Mouse (Mus musculus) left cerebral cortex, postnatal 4 days (tissue): ENCODE data around the gene Zic2. TPM values are rescaled to one million over a fixed set of nuclear protein-coding genes. Genes with fewer than 3 reads are reported as not detected.
"Not testable (repeated sequence)": the region's sequence is repeated elsewhere in the genome, so short reads cannot be mapped to it uniquely, and the experiment has no call there.

Experiments used
- DNase-seq: peaks from one replicate; pipeline ENCODE4 v3.0.0-alpha.2; 2022
- intact Hi-C: fragments of 180-260 bp; cut with DNase I; formaldehyde crosslinking; loops from one replicate; pipeline ENCODE4 v1.15.1; 2025
- total RNA-seq, 2 experiments: library from RNA; stranded (reverse); gene quantifications; 2 replicates each; pipeline ENCODE4 v1.2.3; 2021

Zic2 gene
- total RNA-seq, 2 experiments from 2014 or later = 22.4 to 24.1 TPM

DNA sequence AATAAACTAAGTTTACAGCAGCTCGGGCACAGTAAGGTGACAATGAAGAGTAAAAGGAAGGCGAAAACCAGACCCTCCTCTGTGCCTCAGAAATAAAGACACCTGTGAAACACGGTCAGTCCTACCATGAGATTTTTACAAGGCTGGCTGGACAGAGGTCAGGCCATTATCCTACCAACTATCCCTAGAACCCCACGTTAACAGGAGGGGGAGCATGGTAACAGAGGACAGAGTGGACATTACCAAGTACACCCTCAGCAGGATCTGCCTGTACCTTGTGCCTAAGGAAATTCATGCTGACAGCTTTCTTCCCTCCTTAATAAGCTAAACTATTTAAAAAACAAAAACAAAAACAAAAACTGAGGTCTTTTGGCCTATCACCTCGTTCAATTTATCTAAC lies 15.0 kb upstream of the Zic2 start:
- DNase-seq = no peak
- intact Hi-C loops = no loop called here

GRCm38 (mm10) chr14:122461500-122461899 lies 13.7 kb upstream of the Zic2 start:
- intact Hi-C loops = no loop called here
- no peak for DNase-seq

DNA sequence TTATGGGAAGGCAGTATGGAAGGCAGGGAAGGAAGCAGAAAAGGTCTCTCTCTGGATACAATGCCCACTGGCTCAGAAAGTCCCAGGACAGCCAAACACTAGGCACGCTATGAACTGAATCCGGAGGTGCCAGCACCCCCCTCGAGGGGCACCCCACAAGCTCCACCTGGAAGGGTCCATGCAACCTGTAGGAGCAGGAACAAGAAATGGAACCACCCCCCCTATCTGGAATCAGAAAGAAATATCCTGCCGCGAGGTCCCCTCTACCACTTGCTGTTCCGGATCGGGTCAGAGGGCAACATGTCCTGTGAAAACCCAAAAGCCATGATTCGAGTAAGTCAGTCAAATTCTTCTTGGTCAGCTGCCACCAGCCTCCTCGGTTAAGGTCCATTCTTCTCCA lies 13.3 kb upstream of the Zic2 start:
- DNase-seq = no peak
- intact Hi-C loops = no loop called here

GRCm38 (mm10) chr14:122462689-122463079 lies 12.6 kb upstream of the Zic2 start:
- DNase-seq = no peak
- intact Hi-C loops = no loop called here

DNA sequence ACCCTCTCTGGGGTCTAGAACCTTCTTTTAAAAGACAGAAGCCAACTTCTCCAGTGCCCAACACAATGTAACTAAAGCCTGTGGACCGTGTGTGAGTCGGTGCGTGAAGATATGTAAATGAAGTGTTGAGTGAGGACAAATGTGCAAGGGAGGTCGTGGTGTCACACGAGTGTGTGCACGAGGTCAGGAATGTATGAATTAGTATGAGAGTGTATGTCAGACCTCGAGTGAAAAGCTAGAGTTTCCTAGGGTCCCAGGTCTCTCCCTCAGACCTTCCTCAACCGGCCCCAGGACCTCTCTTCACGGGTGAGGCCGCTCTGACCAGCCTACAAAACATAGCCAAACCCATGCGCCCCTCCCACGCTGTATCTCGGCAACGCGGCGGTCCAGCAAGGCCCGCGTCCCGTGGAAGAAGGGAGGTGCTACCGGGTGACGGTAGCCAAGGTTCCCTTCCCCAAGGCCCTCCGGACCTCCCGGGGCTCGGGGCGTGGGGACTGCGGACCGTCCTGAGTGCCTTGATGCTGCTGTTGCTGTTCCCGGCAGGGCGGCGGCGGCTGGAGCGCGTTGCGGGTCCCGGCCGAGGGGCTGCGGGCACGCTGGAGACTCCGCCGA lies 12.0 kb upstream of the Zic2 start:
- intact Hi-C loops = no loop called here
- DNase-seq = peak; percentile 41

- intact Hi-C loops = not testable (repeated sequence)
- DNase-seq = peak; percentile 61
These were observed 11.4 kb upstream of the Zic2 start for GRCm38 (mm10) chr14:122463734-122464341.

- intact Hi-C loops = no loop called here
- DNase-seq = no peak
These were observed 10.9 kb upstream of the Zic2 start for GRCm38 (mm10) chr14:122464351-122464762.

- DNase-seq = peak; percentile 97
- intact Hi-C loops = no loop called here
These were observed 10.2 kb upstream of the Zic2 start, which contains the start of gene Zic5 for GRCm38 (mm10) chr14:122464763-122465741. Gene Zic5, minus strand, starts transcription at chr14:122465677.

DNA sequence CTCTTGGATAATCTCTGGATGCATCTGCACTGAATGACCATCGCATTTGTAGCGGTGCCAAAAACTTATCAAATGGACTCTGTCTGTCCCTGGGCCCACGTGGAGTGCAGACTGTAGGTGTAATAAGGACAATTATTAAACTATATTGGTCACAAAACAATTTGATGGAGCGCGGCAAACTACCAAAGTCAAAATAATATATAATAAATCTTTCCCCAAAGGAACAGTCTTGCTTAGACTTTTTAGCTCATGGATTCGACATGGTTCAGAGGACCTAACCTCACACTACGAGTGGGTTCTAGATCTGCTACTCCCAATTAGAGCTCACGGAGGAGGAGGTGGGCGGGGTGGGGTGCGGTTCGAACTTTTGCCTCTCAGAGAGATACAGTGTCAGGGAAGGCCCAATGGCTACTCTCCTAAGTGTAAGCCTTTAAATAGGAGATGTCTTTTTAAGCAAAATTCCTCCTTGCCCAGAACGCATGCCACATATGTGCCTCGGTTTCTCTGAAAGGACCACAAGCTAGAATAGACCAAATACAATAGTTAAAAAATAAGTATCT lies 9.2 kb upstream of the Zic2 start:
- DNase-seq = no peak
- intact Hi-C loops = no loop called here

DNA sequence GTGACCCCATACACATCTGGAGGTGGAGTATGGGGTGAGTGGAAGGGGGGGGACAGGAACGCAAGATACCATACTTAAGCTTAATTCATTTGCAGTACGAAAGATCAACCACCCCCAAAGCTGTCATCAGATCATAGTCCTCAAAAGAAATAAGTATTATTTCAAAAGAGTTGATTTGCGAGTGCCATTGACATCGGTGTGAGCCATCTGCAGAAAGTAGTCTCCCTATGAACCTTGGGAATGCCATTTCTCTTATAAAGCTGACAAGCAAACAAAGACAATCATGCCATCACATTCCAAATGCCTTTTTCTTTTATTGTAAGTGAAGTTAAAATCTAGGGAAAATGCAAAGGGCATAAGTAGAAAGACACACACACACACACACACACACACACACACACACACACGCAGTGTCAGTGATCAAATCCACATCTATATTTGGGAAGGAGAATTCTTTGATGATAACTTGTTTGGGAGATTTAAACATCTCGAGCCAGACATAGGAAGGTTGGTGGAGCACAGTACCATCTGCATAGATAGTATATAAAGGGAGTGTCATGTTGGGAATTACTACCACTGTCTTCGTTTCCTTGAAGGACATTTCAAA lies 8.4 kb upstream of the Zic2 start:
- no peak for DNase-seq
- intact Hi-C loops = no loop called here

- intact Hi-C loops = no loop called here
- peak; percentile 61 for DNase-seq
These were observed 7.1 kb upstream of the Zic2 start for GRCm38 (mm10) chr14:122467926-122468841.

DNA sequence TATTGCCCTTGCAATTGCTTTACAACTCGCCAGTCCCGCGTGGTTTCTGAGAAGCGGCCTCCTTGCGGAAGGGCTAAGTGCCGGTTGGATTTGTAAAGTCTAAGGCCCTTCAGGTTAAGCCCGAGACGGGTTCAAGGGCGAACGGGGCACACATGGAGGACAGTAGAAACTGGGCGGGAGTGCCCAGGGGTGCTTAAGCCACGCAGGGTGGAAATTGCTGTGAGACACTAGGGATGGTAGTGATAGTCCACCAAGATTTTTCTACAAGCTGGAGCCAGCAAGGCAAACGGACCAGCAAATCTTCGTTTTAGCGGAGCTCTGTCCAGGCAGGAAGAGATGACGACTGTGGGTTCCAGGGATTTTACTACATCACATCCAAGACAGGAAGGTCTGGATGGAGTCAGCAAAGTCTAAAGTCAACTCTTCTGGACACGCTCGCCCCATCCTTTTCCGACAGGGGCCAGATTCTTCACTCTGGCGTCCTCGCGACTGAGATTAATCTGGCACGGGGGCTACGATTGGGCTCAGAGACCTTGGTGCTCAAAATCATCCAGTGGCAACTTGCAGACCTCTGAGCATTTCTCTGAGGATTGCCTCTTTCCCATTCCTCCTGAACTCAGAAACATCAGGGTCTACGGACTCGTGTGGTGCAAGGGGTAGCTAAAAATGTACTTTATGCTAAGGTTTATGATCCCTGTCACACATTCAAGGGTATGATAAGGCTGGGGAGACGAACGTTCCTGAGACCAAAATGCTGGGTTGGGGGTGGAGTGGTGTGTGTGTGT lies 6.1 kb upstream of the Zic2 start:
- intact Hi-C loops = no loop called here
- peak; percentile 52 for DNase-seq

DNA sequence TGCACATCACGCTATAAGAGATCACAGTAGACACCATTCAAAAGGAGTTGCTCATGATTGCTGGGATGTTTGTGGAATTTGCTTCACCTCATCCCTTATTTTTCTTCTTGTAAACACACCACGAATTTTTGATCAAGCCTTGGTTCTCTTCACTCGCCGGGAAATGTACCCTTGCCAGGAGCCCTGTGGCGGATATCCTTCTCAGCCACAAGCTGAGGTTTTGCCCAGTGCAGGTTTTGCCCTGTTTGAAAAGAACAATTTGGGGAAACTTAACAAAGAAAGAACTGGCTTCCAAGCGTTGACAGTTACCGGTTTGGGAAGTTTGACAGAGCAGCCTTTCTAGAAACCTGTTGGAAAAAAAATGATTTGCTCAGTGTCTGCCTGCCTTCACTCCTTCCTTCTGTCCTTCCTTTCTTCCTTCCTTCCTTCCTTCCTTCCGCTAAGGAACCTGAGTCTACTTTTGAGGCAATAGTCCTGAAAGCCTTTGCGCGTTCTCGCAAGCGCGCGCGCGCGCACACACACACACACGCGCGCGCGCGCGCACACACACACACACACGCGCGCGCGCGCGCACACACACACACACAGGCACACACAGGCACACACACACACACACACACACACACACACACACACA lies 3.7 kb upstream of the Zic2 start:
- DNase-seq = peak; percentile 83
- intact Hi-C loops = no loop called here

DNA sequence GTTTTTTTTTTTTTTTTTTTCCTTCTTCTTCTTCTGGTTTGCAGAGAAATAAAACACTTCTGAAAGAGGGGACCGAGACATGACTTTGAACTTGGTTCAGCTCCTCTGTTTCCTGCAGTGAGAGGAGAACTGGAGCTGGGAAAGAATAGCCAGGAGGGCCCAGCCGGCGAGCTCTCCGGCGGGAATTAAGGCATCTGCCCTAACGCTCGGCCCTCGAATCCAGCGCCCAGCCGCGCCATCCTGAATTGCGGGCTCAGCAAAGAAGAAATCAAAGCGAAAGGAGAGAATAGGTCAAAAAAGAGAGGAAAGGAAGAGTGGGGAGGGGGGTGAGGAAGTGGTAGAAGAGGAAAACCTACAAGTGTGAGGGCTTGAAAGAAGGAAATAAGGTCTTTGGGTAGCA lies 3.1 kb upstream of the Zic2 start:
- DNase-seq = peak; percentile 59
- intact Hi-C loops = no loop called here

GRCm38 (mm10) chr14:122472647-122473046 lies 2.6 kb upstream of the Zic2 start:
- intact Hi-C loops = no loop called here
- DNase-seq = no peak

- intact Hi-C loops = no loop called here
- peak; percentile 61 for DNase-seq
These were observed 2.0 kb upstream of the Zic2 start for GRCm38 (mm10) chr14:122473211-122473751.

DNA sequence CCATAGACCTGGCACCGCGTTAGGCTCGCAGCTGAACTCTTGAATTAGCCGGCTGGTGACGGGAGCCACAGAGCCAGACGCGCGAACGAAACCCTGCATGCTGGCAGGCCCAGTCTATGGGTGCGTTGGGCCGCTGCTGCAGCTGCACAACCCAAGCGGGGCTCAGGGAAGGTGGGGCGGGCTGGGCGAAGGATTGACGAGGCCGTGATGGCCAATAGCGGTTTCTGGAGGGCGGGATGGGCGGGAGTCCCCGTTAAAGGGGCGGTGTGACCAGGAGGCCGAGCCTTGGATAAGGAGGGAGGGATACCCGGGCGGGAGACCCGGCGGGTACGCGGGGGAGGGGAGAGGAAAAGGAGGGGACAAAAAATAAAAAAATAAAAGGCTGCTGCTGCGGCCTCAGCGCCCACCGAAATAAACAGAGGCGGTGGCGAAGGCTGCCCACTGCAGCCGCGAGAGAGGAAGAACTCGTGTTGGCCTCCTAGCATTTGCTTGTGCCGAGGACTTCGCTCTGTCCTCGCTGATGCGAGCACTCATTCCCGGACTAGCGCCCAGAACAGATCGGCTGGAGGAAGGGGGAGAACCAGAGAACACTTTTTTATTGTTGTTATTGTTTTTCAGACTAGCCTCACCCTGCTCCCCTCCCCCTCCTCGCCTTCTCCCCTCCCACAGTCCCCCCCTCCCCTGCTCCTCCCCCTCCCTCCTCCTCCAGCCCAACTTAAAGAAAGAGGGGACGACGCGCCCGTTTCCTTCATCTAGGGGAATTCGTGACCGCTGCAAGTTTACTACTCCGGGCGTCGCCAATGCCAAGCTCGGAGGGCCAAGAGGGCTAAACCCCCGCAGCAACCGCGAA lies 969 bp upstream of the Zic2 start:
- intact Hi-C loops = no loop called here
- peak; percentile 95 for DNase-seq
